Mouse (Mus musculus) MEL (cell line): Measurements from ENCODE around the gene Fyttd1.

Source experiments
- CTCF ChIP-seq, 3 experiments: IDR thresholded peaks in 2 of 3; conservative IDR thresholded peaks in 1 of 3; 2 replicates each; pipeline ENCODE4 v1.5.1; 2011 to 2012; ENCODE audit warnings: low read length in 3 of 3, low read depth in 2 of 3, mild to moderate bottlenecking in 2 of 3, improper control_type of control experiment in 1 of 3, inconsistent platforms in 1 of 3, mixed read lengths in 1 of 3, moderate library complexity in 1 of 3; ENCODE audit not compliant: control insufficient read depth in 1 of 3, insufficient read depth in 1 of 3, poor library complexity in 1 of 3, severe bottlenecking in 1 of 3
- TCF12 ChIP-seq: IDR thresholded peaks from 2 replicates; pipeline ENCODE4 v1.6.1; 2014; ENCODE audit warnings: low read depth, mild to moderate bottlenecking, inconsistent platforms, low read length, improper control_type of control experiment, moderate library complexity

GRCm38 (mm10) chr16:32873366-32873765, 3.9 kb upstream of the Fyttd1 start:
- TF ChIP-seq CTCF (IDR thresholded peaks at IDR 0.05 in 2 of 3, conservative IDR thresholded peaks at IDR 0.05 in 1 of 3; ENCODE audit: control insufficient read depth in 1 of 3, insufficient read depth in 1 of 3, low read depth in 2 of 3, low read length in 3 of 3, poor library complexity in 1 of 3, severe bottlenecking in 1 of 3) (no peak), TCF12 (no peak)
